Mouse (Mus musculus) Patski (cell line): Measurements from ENCODE around the gene Trappc2l. TPM values are rescaled to one million over a fixed set of nuclear protein-coding genes. Genes with fewer than 3 reads are reported as not detected.

Experiments used
- ATAC-seq: fragments of 100-300 bp; one replicate; pipeline ENCODE4 v1.8.0; 2021
- CTCF ChIA-PET: fragments of 350-600 bp; sonication (Branson Sonifier 250); formaldehyde crosslinking; loops from one replicate; lab custom pipeline; 2022; ENCODE audit warnings: inconsistent platforms; lab: Charles Lee
- POLR2A ChIA-PET: fragments of 350-600 bp; sonication (Branson Sonifier 250); formaldehyde crosslinking; loops from one replicate; lab custom pipeline; 2022; ENCODE audit warnings: antibody characterized with exemption, inconsistent platforms; lab: Charles Lee
- DNase-seq: peaks from one replicate; pipeline ENCODE4 v3.0.0-alpha.2; 2011; ENCODE audit warnings: low read depth, low spot score
- H3K27me3 ChIP-seq: fragments of 371-371 bp; one replicate; pipeline ENCODE4 v1.5.1; 2021
- CTCF ChIP-seq: fragments of 100-300 bp; IDR thresholded peaks from one replicate; pipeline ENCODE4 v1.5.1; 2021
- in situ Hi-C: fragments of 300-500 bp; cut with MboI; formaldehyde crosslinking; loops from 3 replicates; pipeline ENCODE4 v1.11.1; 2018; ENCODE audit warnings: low pct_unique_long_range_greater_than_20kb, mixed read lengths
- polyA plus RNA-seq: library from polyadenylated mRNA; unstranded; gene quantifications from one replicate; pipeline ENCODE4 v1.2.3, GENCODE M21; 2021

Trappc2l gene
- polyA plus RNA-seq, 1 experiment from 2014 or later = 99.5 TPM

DNA sequence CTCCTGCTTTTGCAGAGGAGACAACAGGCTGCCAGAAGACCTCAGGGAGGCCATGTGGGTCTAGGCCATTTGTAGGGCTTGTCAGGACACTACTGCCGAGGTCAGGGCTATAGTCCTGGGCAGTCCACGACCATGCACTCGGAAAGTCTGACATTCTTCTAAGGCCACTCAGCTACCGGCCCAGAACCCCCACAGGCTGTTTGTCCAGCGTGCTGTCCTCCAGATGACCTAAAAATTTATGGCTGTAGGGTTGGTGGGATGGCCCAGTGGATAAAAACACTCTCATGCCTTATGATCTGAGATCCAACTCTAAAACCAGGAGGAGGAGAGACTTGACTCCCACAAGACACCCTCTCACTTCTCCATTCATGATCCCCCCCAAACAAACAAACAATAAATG lies 52.2 kb downstream of the Trappc2l start:
- in situ Hi-C loops = no loop called here
- no peak for DNase-seq
- CTCF ChIA-PET = no interaction called here
- H3K27me3 ChIP-seq = no peaks in the 10 kb centered on the region
- ATAC-seq = peak; percentile 20
- no peak for TF ChIP-seq CTCF
- POLR2A ChIA-PET = no interaction called here

DNA sequence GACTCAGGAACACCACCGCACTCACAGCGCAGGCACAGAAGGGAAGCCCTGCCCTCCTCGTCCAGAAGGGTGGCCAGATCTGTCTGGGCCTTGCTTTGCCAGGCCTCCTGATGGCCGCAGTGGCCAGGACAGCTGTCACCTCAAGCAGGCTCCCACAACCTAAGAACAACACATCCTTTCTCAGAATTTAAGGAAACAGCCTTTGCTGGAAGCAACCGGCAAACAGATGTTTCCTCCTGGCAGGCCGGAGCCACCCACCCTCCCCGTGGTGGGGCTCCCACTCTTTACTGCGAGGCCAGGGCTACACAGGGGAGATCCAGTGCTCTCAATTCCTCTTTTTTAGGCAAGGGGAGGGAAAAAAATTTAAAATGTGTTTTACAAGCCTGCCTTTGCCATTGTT lies 53.8 kb downstream of the Trappc2l start:
- in situ Hi-C loops = no loop called here
- no peak for DNase-seq
- no peak for ATAC-seq
- no peaks in the 10 kb centered on the region for H3K27me3 ChIP-seq
- TF ChIP-seq CTCF = no peak
- ChIA-PET CTCF (no interaction called here), POLR2A (interaction anchor here (0.6 kb wide), 1 partner anchor 221 kb away, joined by 4 read pairs; no protein-coding TSS in a partner anchor)

DNA sequence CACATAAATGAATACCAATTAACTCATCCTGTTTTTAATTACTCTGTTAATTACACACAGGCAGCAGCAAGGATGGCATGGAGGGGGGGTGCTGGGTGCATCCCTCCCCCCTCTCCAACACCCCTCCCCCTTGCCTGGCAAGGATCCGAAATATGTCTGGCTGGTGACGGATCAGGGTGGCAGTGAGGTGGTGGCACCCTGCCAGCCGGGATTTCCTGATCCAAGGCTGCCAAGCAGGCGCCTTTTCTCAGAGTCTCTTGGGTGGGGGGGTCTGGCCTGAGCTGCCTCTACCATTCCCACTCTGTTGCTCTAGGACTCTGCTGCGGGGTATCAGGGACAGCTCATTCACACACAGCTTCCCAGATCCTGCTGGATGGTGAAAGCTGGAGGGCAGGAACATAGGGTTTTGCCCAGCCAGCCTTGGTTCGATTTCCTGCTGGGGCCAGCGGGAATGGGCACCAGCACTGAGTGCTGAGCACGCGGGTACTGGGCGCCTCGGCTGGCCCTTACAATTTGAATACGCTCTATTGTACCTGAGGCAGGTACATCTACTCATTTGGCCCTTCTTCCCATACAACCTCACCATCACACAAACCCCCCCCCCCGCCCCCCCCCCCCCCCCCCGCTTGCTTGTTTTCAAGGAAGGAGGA lies 54.4 kb downstream of the Trappc2l start:
- CTCF ChIA-PET = no interaction called here
- POLR2A ChIA-PET = interaction anchor here (0.6 kb wide), 1 partner anchor 222 kb away, joined by 4 read pairs; no protein-coding TSS in a partner anchor
- no peak for ATAC-seq
- no peak for TF ChIP-seq CTCF
- in situ Hi-C loops = no loop called here
- H3K27me3 ChIP-seq = no peaks in the 10 kb centered on the region
- DNase-seq = no peak

Other genes with a start within 250 kb of the Trappc2l start
- 54.1 TPM for gene Zc3h18, start 235.0 kb upstream of the Trappc2l start, polyA plus RNA-seq
- gene Il17c, start 189.6 kb upstream of the Trappc2l start, polyA plus RNA-seq = 0.39 TPM
- 288 TPM for gene Cyba, start 178.7 kb upstream of the Trappc2l start, polyA plus RNA-seq
- 21.9 TPM for gene Mvd, start 168.2 kb upstream of the Trappc2l start, polyA plus RNA-seq
- 0.17 TPM for gene Snai3, start 150.9 kb upstream of the Trappc2l start, polyA plus RNA-seq
- gene Rnf166, start 135.6 kb upstream of the Trappc2l start, polyA plus RNA-seq = 41.5 TPM
- 27.4 TPM for gene Ctu2, start 135.5 kb upstream of the Trappc2l start, polyA plus RNA-seq
- 253 TPM for gene Piezo1, start 60.3 kb upstream of the Trappc2l start, polyA plus RNA-seq
- 24.2 TPM for gene Cdt1, start 43.6 kb upstream of the Trappc2l start, polyA plus RNA-seq
- 224 TPM for gene Aprt, start 34.7 kb upstream of the Trappc2l start, polyA plus RNA-seq
- gene Galns, start 177 bp upstream of the Trappc2l start, polyA plus RNA-seq = 60.3 TPM
- 0.05 TPM for gene Pabpn1l, start 11.1 kb downstream of the Trappc2l start, polyA plus RNA-seq
- 0.26 TPM for gene Cbfa2t3, start 87.5 kb downstream of the Trappc2l start, polyA plus RNA-seq
- gene Acsf3, start 163.8 kb downstream of the Trappc2l start, polyA plus RNA-seq = 25.5 TPM
- 0.12 TPM for gene Cdh15, start 236.3 kb downstream of the Trappc2l start, polyA plus RNA-seq